Mouse (Mus musculus) ES-Bruce4 (cell line): ENCODE data around the gene Cfap54.

Experiments
- CTCF ChIP-seq: IDR thresholded peaks from one replicate; pipeline ENCODE4 v1.8.1; 2011; ENCODE audit warnings: low read depth, low read length
- EP300 ChIP-seq: IDR thresholded peaks from 2 replicates; pipeline ENCODE4 v1.6.1; 2011; ENCODE audit warnings: low read depth, low read length; ENCODE audit not compliant: insufficient read depth

DNA sequence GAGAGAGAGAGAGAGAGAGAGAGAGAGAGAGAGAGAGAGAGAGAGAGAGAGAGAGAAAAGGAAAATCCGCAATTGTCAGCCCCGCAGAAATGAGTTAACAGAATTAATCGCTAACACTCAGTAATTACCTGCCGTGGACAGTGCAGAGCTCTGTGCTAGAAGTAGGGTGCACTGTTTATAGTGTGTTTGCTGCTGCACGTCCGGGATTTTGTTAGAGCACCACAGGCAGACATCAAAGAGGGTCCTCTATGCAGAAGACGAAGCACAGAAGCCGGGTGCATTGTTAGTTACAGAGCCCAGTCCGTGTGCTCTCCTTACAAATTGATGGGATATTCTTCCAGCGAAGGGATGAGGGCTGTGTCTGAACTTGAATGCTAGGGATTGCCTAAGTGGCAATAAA lies 289.5 kb downstream of the Cfap54 start:
- no peak for TF ChIP-seq CTCF
- TF ChIP-seq EP300, result no peak
